Mouse (Mus musculus) embryonic fibroblast, embryonic 13.5 days (primary cell): ENCODE measurements around the gene Magt1. TPM values are rescaled to one million over a fixed set of nuclear protein-coding genes. Genes with fewer than 3 reads are reported as not detected.
A peak's percentile ranks its signal among the peaks of the same experiment; 100 is the strongest.
"Not testable (repeated sequence)": the region's sequence is repeated elsewhere in the genome, so short reads cannot be mapped to it uniquely, and the experiment has no call there.

Experiments
- H3K27ac ChIP-seq: 2 replicates; pipeline ENCODE4 v1.5.1; 2012; ENCODE audit warnings: low read length, control low read depth, inconsistent platforms; ENCODE audit not compliant: insufficient read depth
- H3K4me1 ChIP-seq: 2 replicates; pipeline ENCODE4 v1.6.1; 2011; ENCODE audit warnings: low read length; ENCODE audit not compliant: control insufficient read depth, insufficient read depth
- H3K4me3 ChIP-seq: 2 replicates; pipeline ENCODE4 v1.5.1; 2011; ENCODE audit warnings: mild to moderate bottlenecking, control low read depth, low read length; ENCODE audit not compliant: insufficient read depth
- CTCF ChIP-seq: IDR thresholded peaks from 2 replicates; pipeline ENCODE4 v1.5.1; 2011; ENCODE audit warnings: mild to moderate bottlenecking, control low read depth, low read length, moderate library complexity, borderline replicate concordance; ENCODE audit not compliant: insufficient read depth
- POLR2A ChIP-seq: IDR thresholded peaks from 2 replicates; pipeline ENCODE4 v1.6.1; 2011; ENCODE audit warnings: low read depth, mild to moderate bottlenecking, control low read depth, low read length, moderate library complexity
- polyA plus RNA-seq: library from polyadenylated mRNA; stranded (reverse); fragments of >200 nt; gene quantifications from 2 replicates; pipeline ENCODE4 v1.2.4, GENCODE M21; 2011; ENCODE audit warnings: low read depth; ENCODE audit not compliant: missing spikeins, insufficient read length

Magt1 gene
- polyA plus RNA-seq, 1 experiment, result 89.8 TPM

DNA sequence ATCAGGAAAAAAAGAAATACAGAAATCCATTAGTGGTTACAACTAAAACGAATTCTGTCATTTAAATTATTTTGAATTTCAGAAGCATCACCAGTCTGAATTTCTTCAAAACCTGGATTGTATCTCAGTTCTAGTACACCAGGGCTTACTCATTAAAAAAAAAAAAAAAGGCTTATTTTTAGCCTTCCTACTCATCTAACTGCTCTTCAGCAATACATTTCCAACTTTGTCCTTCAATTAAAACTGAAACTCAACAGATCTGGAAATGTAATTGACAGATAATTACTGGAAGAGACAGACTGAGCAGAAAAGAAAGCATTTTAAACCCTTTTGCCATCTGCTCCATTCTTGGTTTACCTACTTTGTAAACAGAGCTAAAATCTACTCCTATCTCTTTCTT lies 10.1 kb downstream of the Magt1 start:
- no peak overlapping the region for H3K4me3 ChIP-seq
- TF ChIP-seq CTCF (no peak), POLR2A (no peak)
- H3K4me1 ChIP-seq, result no peaks in the 10 kb centered on the region
- H3K27ac ChIP-seq, result no peak overlapping the region

DNA sequence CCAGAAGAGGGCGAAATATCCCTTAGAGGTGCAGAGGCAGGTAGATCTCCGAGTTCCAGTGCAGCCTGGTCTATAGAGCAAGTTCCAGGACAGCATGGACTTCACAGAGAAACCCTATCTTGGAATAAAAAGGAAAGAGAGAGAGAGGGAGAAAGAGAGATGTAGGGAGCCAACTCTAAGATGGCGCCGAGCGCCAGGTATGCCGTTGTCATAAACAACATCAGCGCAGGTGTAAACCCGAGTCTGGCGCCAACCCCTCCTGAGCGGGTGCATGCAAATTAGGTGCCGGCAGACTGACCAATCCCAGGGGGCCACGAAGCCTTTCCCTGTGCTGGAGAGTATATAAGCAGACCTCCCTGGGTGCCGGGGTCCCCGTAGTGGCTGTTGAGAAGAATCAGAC lies 54.6 kb downstream of the Magt1 start:
- H3K4me3 ChIP-seq, H3K4me1 ChIP-seq, H3K27ac ChIP-seq: not testable (repeated sequence)

DNA sequence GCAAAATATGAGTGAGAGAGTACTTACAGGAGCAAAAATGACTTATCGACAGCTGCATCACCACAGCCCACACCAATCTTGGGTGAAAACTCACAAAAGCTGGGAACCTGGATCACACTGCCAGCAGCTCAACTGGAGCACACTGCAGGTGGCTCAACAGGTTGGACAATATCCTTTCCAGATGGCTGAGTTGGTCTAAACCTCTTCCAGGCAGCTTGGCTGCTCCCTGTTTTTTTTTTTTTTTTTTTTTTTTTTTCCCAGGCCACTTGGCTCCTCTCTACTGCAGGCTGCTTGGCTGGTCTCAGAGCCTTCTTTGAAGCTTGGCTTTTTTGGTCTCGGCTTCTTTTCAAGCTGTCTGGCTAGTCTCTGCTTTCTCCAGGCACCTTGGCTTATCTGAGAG lies 57.7 kb downstream of the Magt1 start:
- Histone ChIP-seq H3K27ac (no peak overlapping the region), H3K4me1 (no peaks in the 10 kb centered on the region), H3K4me3 (no peak overlapping the region)
- TF ChIP-seq CTCF (no peak), POLR2A (no peak)

DNA sequence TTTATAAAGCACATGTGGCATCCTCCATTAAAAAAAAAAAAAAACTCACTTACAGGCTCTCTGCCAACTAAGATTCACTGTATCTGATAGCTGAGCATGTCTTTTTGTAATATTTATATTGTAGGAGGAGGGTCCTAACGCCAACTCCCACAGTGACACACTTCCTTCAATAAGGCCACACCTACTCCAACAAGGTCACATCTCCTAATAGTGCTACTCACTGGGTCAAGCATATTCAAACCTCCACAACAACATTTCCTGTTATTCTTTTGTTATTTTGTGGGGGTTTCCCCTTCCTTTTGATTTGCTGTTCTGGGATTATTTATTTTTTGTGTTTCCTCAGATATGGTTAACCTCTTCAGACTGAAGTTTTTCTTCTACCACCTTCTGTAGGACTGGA lies 65.3 kb downstream of the Magt1 start:
- TF ChIP-seq POLR2A (no peak), CTCF (no peak)

DNA sequence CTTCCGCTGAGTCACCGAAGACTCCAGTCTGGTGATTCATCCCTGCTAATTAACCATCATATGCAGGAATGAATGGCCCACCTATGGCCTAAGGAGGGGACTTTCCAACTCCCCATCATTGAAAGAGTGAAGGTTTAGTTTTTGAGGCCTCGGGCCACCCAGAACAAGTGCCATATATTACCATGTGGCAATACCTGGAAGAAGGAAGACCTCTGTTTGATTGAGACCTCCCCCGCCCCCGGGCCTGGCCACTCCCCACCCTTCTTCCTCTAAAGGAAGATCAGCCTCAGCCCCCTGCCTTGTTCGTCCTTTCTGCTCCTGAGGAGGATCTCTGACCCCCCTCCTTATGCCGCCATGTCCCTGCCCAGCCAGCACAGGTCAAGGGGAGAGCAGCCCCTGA lies 72.5 kb downstream of the Magt1 start:
- no peaks in the 10 kb centered on the region for H3K4me1 ChIP-seq
- H3K4me3 ChIP-seq, result no peak overlapping the region

More for the DNA sequence above, 65.3 kb downstream of the Magt1 start:
- Histone ChIP-seq H3K4me3 (no peak overlapping the region), H3K4me1 (no peaks in the 10 kb centered on the region), H3K27ac (no peak overlapping the region)

DNA sequence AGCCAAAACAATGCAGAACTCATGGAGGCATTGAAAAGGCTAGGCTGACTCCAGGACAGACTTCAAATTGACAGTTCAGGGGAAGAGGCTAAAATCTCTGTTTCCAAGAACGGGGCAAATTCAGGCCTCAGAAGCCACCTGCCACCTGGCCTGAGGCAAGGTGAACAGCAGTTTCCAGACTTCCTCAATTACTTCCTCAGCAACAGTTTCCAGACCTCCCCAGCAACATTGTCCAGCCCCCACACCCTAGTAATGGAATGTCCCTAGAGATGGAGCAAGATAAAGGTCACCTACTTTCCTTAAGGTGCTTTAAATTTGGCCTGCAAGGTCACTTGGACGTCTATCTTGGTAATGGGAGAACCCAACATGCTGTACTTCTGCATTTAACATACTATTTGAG lies 74.0 kb downstream of the Magt1 start:
- Histone ChIP-seq H3K4me1 (no peaks in the 10 kb centered on the region), H3K27ac (no peak overlapping the region), H3K4me3 (no peak overlapping the region)
- TF ChIP-seq CTCF (no peak), POLR2A (no peak)

More for the DNA sequence above, 72.5 kb downstream of the Magt1 start:
- no peak overlapping the region for H3K27ac ChIP-seq
- TF ChIP-seq CTCF, result no peak
- TF ChIP-seq POLR2A, result no peak

DNA sequence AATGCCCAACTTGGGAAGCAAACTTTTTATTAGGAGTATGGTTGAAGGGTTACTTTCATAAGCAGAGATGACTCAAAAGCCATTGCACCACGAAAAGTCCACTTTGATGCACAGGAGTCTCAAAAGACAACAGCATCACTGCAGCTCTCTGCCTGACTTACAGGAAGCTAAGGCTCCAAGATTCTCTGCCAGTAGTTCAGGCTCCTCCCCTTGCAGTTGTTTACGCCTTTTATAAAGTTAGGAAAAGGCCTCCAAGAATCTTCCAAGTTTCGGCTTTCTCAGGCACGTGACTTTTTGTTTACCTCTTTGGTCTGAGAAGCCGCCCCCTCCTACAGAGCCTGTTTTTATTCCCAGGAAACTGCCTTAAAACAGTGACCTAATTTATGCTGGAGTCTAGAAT lies 77.4 kb downstream of the Magt1 start:
- Histone ChIP-seq H3K27ac (no peak overlapping the region), H3K4me1 (no peaks in the 10 kb centered on the region), H3K4me3 (no peak overlapping the region)
- TF ChIP-seq CTCF, result no peak
- TF ChIP-seq POLR2A, result no peak

DNA sequence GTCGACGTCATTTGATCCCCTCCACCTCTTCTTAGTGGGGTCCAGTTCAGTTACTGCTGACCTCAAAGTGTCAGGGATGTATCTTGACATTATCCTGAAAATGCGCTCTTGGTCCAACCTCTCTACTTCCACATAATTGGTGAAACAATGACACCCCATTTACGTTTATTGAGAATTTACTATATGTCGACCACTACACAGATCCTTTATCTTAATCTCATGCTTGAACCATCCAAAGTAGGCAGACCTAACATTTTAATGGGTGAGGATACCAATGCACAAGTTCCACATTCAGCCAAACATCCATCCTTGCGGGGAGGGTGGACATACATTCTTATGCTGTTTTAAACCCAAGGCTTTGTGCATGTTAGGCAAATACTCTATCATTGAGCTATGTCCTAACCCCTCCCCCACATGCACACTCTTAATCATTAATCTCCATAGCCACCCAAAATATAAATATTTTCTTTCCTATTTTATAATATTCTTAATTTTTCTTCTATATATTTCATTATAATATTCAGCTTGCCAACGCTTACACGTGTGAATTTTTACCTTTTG lies 82.1 kb downstream of the Magt1 start:
- TF ChIP-seq POLR2A (no peak; the same call in 1 of the 2 replicates), CTCF (no peak)
- Histone ChIP-seq H3K4me1 (0 out of 2 replicates have a peak, but pooled peaks cover 2% of the 10 kb centered on the region), H3K4me3 (peak overlapping the region; percentile 85; the same call in 1 of the 2 replicates), H3K27ac (peak overlapping the region; percentile 43)

DNA sequence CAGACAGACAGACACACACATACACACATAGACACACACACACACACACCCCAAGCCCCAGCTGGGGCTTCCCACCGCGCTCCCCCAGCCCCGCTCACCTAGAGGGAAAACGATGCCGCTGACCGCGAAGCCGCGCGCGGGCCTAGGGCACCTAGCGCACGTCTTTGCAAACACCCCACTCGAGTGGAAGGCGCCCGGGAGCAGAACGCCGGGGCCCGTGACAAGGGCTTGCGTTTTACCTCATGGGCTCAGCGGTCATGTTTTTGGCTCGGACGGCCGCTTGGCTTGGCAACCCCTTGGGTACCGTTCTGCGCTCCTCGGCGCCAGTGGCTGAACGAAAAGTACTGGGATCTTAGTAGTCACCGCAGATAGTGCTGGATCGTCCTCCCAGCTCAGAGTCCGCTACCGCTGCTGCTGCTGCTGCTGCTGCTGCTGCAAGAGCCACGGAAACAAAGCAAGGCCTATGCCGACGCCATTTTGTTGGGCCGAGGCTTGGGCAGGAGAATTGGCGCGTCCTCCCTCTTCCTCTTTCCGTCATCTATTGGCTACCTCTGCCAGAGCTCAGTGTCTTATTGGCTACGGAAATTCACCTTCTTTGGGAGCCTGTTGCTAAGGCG lies 82.7 kb downstream of the Magt1 start, which contains the start of gene Atrx:
Gene Atrx (minus strand): TSS at position 543 of the 617 bp plus-strand sequence.
- peak within 1 kb of the TSS; percentile 88 for H3K27ac ChIP-seq
- H3K4me3 ChIP-seq, result peak within 1 kb of the TSS; percentile 85
- TF ChIP-seq CTCF, result no peak
- peak; percentile 87 for TF ChIP-seq POLR2A

More for the DNA sequence above, 82.7 kb downstream of the Magt1 start, which contains the start of gene Atrx:
- H3K4me1 ChIP-seq, result 0 out of 2 replicates have a peak, but pooled peaks cover 2% of the 10 kb centered on the region
